Mouse (Mus musculus): ENCODE measurements around the gene Ush2a.

DNA sequence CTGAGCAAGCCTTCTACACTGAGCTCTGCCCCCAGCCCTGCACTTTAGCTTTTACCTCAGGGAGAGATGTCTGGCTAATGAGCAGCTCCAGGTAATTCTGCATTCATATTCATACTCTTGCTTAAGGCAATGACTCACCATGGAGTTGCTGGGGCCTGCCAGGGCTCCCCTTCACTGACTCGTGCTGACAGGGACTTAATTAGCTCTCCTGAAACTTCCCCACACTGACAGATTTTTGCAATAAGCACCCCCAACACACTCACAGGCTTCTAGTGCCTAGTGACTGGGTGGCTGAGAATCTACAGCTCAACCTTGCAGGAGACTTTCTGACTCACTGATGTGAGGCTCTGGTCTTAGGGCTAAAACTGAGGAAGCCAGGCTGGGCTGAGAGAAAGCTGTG is 658.1 kb downstream of the Ush2a start:
- TF ChIP-seq CTCF (IDR thresholded peaks at IDR 0.05) = no peak
- no peak for TF ChIP-seq POLR2A (IDR thresholded peaks at IDR 0.05; ENCODE audit: insufficient read depth, low read depth, low read length)
